Mouse (Mus musculus) kidney, adult 2 months (tissue): Measurements from ENCODE around the gene Exoc6b. TPM values are rescaled to one million over a fixed set of nuclear protein-coding genes. Genes with fewer than 3 reads are reported as not detected.

Source experiments
- DNase-seq: peaks from one replicate; pipeline ENCODE4 v3.0.0; 2021
- H3K27ac ChIP-seq: fragments of 200-500 bp; 2 replicates; pipeline ENCODE4 v1.5.1; 2012; ENCODE audit warnings: low read depth, low read length, control low read depth, inconsistent platforms; ENCODE audit not compliant: insufficient read depth
- H3K27me3 ChIP-seq: fragments of 200-500 bp; replicated peaks from 2 replicates; pipeline ENCODE4 v1.6.1; 2012; ENCODE audit warnings: mild to moderate bottlenecking, moderate library complexity, low read length, inconsistent platforms; ENCODE audit not compliant: control insufficient read depth, insufficient read depth
- H3K36me3 ChIP-seq: fragments of 200-500 bp; 2 replicates; pipeline ENCODE4 v1.6.1; 2012; ENCODE audit warnings: mild to moderate bottlenecking, moderate library complexity, low read length, inconsistent platforms; ENCODE audit not compliant: control insufficient read depth, insufficient read depth
- H3K4me1 ChIP-seq: fragments of 200-500 bp; 2 replicates; pipeline ENCODE4 v1.6.1; 2011; ENCODE audit warnings: low read length; ENCODE audit not compliant: control insufficient read depth, insufficient read depth
- H3K4me3 ChIP-seq: fragments of 200-500 bp; 2 replicates; pipeline ENCODE4 v1.5.1; 2011; ENCODE audit warnings: mild to moderate bottlenecking, low read depth, low read length, control low read depth; ENCODE audit not compliant: insufficient read depth
- CTCF ChIP-seq: fragments of 200-500 bp; conservative IDR thresholded peaks from 2 replicates; pipeline ENCODE4 v1.5.1; 2011; ENCODE audit warnings: low read depth, mild to moderate bottlenecking, control low read depth, low read length, moderate library complexity, mixed read lengths; ENCODE audit not compliant: insufficient read depth, insufficient read length
- POLR2A ChIP-seq: fragments of 200-500 bp; IDR thresholded peaks from one replicate; pipeline ENCODE4 v1.6.1; 2011; ENCODE audit warnings: low read depth, low read length, control low read depth
- WGBS: fragments of 180-500 bp; shearing (Covaris S2); methylation state at CpG from one replicate; pipeline ENCODE4 v1.1.7; 2018; 5-methylcytosine and 5-hydroxymethylcytosine counted together
- polyA plus RNA-seq: library from polyadenylated mRNA; depleted of rRNA; stranded (reverse); fragments of >200 nt; gene quantifications from 2 replicates; pipeline ENCODE4 v1.2.3, GENCODE M21; 2012

The Exoc6b gene
- polyA plus RNA-seq, 1 experiment, result 8.4 TPM

DNA sequence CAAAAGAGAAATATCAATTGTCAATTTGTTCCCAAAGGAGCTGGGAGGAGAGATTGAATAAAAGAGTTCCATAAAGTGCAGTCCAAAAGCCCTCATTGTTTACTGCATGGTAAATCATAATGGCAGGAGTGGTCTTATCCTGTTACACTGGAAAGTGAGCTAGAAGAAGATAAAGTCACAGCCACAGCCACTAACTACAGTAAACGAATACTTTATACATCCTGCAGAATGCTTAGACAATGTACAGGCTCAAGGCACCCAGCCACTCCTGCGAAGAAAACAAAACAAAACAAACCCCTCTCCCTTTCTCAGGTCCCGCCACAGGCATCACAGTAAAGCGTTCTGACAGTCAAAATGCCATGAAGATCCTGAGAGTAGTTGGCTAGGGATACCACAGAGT lies 375.5 kb downstream of the Exoc6b start:
- WGBS, result 69% methylated on average over 4 of the region's 4 CpGs
- TF ChIP-seq CTCF (no peak), POLR2A (no peak)

GRCm38 (mm10) chr6:84693204-84693603 lies 376.1 kb downstream of the Exoc6b start:
- DNase-seq, result no peak
- 95% methylated on average over 2 of the region's 2 CpGs for whole genome bisulfite sequencing
- Histone ChIP-seq H3K27me3 (no peaks in the 10 kb centered on the region), H3K4me1 (peaks cover 12% of the 10 kb centered on the region), H3K27ac (no peak overlapping the region), H3K4me3 (no peak overlapping the region), H3K36me3 (no peaks in the 10 kb centered on the region; the same call in 1 of the 2 replicates)
- no peak for TF ChIP-seq POLR2A
- TF ChIP-seq CTCF, result no peak

More for the DNA sequence above, 375.5 kb downstream of the Exoc6b start:
- no peaks in the 10 kb centered on the region for H3K27me3 ChIP-seq
- H3K27ac ChIP-seq, result no peak overlapping the region
- H3K4me1 ChIP-seq, result peaks cover 12% of the 10 kb centered on the region
- no peaks in the 10 kb centered on the region for H3K36me3 ChIP-seq
- H3K4me3 ChIP-seq, result no peak overlapping the region
- no peak for DNase-seq

- Histone ChIP-seq H3K36me3 (no peaks in the 10 kb centered on the region; the same call in 1 of the 2 replicates), H3K27me3 (no peaks in the 10 kb centered on the region), H3K4me1 (peaks cover 4% of the 10 kb centered on the region; the same call in 1 of the 2 replicates), H3K27ac (no peak overlapping the region), H3K4me3 (no peak overlapping the region)
- WGBS, result 94% methylated on average over 3 of the region's 3 CpGs
- no peak for DNase-seq
- no peak for TF ChIP-seq POLR2A
- TF ChIP-seq CTCF, result no peak
These were observed 377.4 kb downstream of the Exoc6b start for GRCm38 (mm10) chr6:84691907-84692306.

DNA sequence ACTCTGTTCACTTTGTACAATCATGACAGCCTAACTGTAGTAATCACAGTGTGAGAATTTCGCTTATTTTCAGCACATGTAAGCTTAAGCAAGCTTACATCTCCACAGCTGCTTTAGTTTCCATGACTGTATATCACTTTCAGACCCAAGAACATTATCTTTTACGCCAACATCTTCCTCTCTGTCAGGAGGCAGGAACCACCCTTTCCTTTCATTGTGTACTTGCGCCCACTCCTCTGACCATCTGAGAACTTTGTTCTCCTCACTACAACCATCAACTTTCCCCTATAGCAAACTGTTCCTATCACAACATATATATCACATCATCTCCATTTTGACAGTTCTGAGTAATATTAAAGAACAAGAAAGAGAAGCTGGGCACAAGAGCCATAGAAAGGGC lies 391.5 kb downstream of the Exoc6b start:
- H3K27me3 ChIP-seq, result no peaks in the 10 kb centered on the region

GRCm38 (mm10) chr6:84674936-84675335 lies 394.4 kb downstream of the Exoc6b start:
- no peaks in the 10 kb centered on the region for H3K36me3 ChIP-seq
- WGBS, result 98% methylated on average over 3 of the region's 3 CpGs
- no peaks in the 10 kb centered on the region for H3K4me1 ChIP-seq
- H3K4me3 ChIP-seq, result no peak overlapping the region
- TF ChIP-seq POLR2A, result no peak
- no peak for TF ChIP-seq CTCF
- H3K27ac ChIP-seq, result no peak overlapping the region
- DNase-seq, result no peak
- H3K27me3 ChIP-seq, result no peaks in the 10 kb centered on the region

More for the DNA sequence above, 391.5 kb downstream of the Exoc6b start:
- 83% methylated on average over 3 of the region's 3 CpGs for WGBS
- Histone ChIP-seq H3K4me3 (no peak overlapping the region), H3K36me3 (no peaks in the 10 kb centered on the region), H3K27ac (no peak overlapping the region), H3K4me1 (no peaks in the 10 kb centered on the region)
- DNase-seq, result no peak
- TF ChIP-seq CTCF (no peak), POLR2A (no peak)

DNA sequence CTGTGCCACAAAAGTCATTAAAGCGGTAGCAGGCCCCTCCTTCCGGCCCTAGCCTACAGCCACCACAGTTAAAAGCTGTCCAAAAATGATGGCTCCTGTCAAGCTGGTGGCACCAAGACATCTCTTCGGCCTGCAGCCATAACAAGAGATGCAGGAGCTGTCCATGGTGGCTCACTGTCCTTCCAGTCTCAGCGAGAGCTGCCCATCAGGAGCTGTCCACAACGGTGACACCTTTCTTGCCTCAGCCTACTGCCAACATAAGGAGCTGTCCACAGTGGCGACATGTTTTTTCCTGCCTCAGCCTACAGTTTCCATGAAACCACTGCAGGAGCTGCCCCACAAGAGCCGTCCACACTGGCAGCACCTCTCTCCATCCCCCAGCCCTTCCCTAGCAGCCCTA lies 395.2 kb downstream of the Exoc6b start:
- Histone ChIP-seq H3K4me1 (no peaks in the 10 kb centered on the region), H3K4me3 (no peak overlapping the region), H3K27me3 (no peaks in the 10 kb centered on the region), H3K36me3 (no peaks in the 10 kb centered on the region), H3K27ac (no peak overlapping the region)
- no peak for TF ChIP-seq CTCF
- no peak for TF ChIP-seq POLR2A
- no peak for DNase-seq
- 92% methylated on average over 7 of the region's 7 CpGs for WGBS

GRCm38 (mm10) chr6:84661451-84662112 lies 407.7 kb downstream of the Exoc6b start:
- no peak overlapping the region for H3K27ac ChIP-seq
- no peaks in the 10 kb centered on the region for H3K27me3 ChIP-seq
- DNase-seq, result no peak
- H3K4me3 ChIP-seq, result no peak overlapping the region
- no peaks in the 10 kb centered on the region for H3K36me3 ChIP-seq
- H3K4me1 ChIP-seq, result no peaks in the 10 kb centered on the region
- 88% methylated on average over 2 of the region's 2 CpGs for WGBS
- no peak for TF ChIP-seq CTCF
- TF ChIP-seq POLR2A, result no peak
